Mouse (Mus musculus) bone marrow macrophage, adult 2 months (primary cell): ENCODE results near the gene Urm1.

Experiments used
- CTCF ChIP-seq: IDR thresholded peaks from 2 replicates; pipeline ENCODE4 v1.5.1; 2012; ENCODE audit warnings: low read depth, mild to moderate bottlenecking, low read length, moderate library complexity
- POLR2A ChIP-seq: IDR thresholded peaks from 2 replicates; pipeline ENCODE4 v1.6.1; 2012; ENCODE audit warnings: mild to moderate bottlenecking, low read depth, low read length, borderline replicate concordance

- TF ChIP-seq CTCF (no peak), POLR2A (no peak)
Measured at GRCm38 (mm10) chr2:29819363-29819762, 512 bp upstream of the Urm1 start.
